Mouse (Mus musculus) ovary, postnatal 10 days (tissue): Measurements from ENCODE around the gene Wwox.
"Not testable (repeated sequence)": the region's sequence is repeated elsewhere in the genome, so short reads cannot be mapped to it uniquely, and the experiment has no call there.

ENCODE experiments used
- DNase-seq: peaks from one replicate; pipeline ENCODE4 v3.0.0; 2022; ENCODE audit warnings: low spot score

The Wwox gene

DNA sequence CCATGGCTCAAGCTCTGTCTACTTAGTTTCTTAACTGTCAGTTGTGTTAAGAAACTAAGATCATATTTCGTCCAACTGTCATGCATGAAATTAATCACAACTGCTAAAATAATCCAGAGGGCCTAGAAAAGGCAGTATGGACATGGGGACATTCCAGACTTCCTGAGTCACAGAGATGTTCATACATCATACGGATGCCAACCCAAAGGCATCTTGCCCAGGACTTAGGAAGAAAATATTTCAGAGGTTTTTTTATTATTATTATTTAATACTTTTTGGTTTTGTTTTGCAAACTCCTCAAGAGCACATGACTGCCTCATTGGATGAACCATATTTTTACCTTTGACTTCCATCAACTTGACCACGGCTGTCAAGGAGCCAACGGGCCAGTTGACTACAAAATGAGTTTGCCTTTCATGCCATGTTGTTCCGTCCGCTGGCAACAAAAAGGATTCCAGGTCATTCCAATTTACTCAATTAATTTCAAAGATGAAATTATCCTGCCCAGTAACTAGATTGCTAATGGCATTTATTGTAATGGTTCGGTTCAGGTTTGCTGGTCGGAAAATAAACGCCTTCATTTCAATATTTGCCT is 367.5 kb downstream of the Wwox start:
- no peak for DNase-seq

DNA sequence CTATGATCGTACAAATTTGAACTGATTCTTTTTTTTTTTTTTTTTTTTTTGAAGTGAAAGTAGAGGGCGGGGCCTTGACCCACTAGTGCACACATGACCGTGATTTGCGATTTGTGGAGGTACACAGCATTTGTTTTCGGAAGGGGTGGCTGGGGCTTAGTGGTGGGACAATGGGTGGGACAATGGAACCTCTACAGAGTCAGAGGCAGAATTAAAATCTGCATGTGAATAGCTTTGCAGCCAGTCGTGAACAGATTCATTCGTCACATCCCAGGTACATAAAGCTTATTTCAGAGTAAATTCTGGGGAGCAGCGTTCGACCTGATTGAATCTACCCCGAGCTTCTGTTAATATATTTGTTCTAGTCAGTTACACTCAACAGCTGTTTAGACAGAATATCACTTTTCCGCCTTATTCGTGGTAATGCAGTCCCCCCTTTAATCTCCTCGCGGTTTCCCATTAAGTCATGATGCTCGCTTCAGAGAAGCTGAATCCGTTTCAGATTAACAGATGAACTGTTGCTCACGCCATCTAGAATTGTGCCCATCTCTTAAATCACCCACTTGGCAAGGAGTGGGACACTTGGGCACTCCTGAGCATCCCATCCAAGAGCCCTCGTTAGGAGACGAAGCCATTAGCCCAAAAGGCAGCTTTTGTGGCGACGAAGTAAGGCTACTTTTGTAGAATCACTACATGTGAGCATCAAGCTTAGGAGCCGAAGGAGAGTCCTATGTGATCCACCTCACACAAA is 368.4 kb downstream of the Wwox start:
- DNase-seq = no peak

DNA sequence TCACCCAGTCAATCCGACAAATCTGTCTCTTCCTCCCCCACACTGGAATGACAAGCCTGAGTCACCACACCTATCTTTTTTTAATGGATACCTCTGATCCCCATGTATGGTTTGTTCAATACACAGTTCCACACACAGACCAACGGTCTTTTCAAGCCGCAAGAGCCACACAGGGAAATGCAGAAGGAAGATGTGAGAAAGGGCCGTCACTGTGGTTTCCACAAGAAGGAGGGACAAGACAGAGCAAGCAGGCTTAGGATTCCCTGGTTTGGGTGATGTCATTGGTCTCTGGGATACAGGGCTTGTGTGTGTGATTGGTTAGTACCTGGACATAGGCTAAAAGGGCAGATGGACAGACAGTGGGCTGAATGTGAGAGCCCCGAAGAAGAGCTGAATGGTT is 371.0 kb downstream of the Wwox start:
- no peak for DNase-seq

DNA sequence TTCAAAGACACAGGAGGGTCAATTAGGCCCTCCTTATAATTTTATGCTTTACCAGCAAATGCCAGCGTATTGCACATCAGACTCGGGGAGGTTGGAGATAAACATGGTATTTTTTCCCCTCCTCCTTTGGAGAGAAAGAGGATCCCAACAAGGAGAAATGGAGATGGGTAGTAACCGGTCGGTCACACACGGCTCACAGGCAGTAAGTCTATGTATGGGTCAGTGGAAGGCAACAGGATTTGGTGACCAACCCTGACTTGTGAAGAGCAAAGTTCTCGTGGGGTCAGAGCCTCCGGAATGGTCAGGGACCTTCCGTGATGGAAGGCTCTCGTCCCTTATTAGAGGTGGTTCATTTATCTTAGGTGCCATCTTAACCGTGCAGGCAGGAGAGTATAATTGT is 374.4 kb downstream of the Wwox start:
- no peak for DNase-seq

DNA sequence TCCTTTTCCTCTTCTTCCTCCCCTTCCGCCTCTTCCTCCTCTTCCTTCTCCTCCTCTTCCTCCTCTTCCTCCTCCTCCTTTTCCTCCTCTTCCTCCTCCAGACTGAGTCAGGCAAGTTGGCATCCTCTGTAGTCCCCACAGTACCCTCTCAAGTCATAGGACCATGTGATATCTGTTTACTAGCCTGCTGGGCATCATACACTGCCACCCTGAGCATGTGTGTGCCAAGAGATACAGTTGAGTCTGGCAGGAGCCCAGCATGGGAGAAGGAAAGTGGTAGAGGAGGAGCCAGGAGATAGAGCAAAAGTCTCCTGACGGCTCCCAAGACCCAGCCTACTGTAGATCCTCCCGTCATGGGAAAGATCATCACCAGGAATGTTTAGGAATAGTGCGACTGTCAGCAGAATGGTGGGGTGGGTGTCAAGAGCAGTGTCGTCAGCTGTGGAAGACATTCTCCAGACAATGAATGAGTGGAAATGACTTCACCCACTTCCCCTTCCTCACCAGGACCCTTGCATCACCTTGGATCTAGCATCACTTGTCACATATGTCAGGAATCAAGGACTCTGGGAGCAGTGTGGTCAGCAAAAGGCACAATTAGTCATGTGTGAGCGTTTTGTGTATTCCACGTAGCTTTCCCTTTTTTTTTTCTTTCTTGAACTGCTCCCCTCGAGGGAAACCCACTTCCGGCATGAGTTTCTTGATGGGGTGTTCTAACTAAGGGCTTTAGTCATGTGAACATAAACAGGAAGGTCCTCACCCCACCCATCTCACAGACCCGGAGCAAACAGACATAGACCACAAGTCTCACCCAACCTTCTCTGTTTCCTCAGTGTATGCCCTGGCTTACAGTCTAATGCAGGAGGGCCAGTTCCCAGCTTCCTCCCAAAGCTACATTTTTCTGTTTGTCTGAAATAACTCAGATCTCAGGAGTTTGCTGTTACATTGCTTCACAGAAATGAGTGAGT is 375.6 kb downstream of the Wwox start:
- no peak for DNase-seq

DNA sequence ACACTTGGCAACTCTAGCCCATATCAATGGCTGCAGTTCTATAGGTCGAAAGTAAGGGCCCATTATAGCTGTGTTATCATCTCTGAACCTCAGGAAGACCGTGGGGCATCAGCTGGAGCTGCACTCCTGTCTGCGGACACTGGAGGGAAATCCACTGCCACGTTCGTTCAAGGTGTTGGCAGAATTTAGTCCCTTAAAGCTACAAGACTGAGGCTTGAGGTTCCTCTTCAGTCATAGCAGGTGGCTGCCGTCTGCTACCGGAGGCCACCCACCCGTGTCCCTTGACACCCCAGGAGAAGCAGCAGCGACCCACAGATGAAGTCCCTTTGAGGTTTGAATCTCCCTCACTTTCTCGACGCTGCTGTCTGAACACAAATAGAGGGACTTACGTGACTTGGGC is 376.9 kb downstream of the Wwox start:
- no peak for DNase-seq

DNA sequence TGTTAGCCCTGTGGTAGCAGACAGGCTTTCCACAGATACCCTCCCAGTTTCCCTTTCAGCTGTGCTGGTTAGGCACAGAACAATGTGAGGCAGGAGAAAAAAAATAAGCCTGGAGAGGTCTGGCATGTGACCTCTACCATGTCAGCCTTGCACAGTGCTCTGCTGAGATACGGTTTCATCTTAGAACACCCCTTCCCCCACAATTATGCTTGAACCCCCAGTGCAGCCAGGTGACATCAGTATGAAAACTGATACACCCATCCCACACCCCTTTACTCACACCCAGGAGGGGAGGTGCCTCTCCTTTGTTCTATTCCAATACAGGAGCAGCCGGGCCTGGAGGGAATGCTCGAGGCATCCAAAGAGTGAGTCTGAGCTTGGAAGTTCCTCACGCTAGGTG is 377.5 kb downstream of the Wwox start:
- DNase-seq = no peak

DNA sequence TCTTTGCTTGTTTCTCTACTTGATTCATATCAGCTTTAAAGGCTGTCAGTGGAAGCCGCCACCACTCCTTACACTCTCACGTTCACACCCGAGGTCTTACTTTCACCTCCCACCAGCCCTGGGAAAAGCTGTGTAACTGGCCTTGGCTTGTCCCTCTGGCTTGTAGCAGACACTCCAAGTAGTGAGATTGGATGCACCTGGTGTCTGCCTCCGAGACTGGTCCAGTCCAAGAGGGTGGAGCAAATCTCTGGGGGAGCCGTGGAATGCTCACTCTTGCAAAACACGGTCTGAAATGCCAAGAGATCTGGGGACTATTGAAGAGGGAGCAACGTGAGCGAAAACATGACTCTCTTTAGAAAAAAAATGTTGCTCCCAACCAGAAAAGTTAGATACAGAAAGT is 382.1 kb downstream of the Wwox start:
- DNase-seq = peak; percentile 12

DNA sequence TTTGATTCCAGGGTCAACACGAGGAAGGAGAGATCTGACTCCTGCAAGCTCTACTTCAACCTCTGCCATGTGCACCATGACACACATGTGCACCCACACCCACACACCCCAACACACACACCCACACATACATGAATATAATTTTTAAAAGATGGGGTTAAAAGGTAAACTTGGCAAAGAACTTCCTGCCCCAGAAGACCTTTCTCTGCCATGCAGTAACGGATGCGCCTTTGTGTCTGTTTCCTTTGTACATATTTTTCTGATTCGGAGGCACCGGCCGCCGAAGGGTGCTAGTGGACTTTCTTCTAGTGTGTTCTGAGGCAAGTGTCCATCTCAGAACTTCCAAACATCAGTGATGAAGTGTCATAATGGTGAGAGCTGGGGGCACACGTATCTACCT is 386.0 kb downstream of the Wwox start:
- no peak for DNase-seq

DNA sequence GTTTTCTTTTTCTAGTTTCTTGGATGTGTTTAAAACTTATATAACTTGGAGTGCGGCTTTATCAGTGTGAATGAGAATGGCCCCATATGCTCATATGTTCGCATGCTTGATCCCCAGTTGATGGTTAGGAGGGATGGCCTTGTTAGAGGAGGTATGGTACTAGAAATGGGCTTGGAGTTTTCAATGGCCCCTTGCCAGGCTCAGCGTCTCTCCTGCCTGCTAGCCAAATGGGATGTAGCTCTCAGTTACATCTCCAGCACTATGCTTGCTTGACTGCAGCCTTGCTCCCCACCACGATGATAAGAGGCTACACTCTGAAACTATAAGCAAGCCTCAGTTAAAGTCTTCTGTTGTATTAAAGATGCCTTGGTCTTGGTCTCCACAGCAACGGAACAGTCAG is 387.5 kb downstream of the Wwox start:
- DNase-seq = no peak

DNA sequence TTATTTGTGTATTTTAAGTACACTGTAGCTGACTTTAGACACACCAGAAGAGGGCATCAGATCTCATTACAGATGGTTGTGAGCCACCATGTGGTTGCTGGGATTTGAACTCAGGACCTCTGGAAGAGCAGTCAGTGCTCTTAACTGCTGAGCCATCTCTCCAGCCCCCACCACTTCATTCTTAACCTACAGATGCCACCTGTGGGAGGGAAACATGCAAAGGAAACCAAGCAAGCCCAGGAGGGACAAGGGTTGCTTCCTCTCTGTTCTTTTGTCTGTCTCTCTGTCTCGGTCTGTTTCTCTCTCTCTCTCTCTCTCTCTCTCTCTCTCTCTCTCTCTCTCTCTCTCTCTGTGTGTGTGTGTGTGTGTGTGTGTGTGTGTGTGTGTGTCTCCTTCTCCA is 388.4 kb downstream of the Wwox start:
- DNase-seq = not testable (repeated sequence)

DNA sequence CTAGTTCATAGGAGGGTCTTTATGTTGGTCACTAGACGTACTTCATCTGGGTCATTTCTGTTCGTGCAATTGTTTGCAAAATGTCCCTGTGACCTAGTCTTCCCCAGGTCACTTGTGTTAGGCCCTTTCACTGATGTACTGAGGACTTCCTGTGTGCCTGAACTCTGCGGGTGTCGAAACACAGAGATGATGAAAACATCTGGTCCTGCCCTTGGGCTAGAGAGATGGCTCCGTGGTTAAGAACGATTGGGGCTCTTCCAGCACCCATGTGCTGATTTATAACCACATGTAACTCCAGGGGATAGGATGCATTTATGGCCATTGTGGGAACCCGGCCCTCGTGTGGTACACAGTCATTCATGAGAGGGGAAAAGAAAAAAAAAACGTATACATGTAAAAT is 392.1 kb downstream of the Wwox start:
- no peak for DNase-seq

DNA sequence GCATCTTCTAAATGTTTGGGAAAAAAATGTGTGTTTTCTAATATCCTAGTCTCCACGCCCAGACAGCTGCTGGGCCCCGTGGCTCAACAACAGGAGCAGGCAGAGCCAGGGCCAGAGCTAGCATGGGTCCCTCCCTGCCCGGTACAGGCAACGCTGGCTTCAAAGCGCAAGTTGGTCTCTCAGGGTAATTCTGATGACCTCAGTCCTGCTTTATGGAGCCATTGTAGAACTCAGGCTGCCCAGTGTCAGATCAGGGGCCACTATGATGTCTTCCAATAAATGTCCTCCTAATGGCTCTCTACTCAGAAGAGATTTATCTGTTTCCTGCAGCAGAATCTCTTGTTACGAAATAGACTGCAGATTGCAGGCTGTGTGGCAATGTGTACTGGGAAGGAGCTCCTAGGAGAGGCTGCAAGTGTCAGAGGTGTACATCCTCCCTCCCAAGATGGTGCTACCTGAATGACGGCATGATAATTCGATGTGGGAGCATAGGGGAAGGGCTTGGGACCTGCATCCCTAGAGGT is 392.9 kb downstream of the Wwox start:
- DNase-seq = no peak

DNA sequence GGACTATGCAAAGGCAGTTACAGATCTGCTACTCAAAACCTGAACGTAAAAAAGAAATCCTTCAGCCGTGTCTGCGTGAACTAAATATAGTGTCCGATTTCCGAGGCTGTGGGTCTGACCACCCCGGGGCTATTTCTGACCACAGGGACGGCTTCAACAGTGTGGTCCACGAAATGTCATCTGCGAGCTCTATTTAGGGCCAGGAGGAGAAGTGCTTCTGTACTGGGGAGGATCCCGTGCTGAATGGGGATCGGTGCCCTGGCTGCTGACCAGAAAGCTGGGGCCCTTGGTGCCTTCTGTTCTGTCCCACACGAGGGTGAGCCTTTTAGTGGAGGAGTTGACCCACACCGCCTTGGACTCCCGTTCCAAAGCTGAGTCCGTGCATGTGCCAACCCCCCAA is 395.3 kb downstream of the Wwox start:
- no peak for DNase-seq

DNA sequence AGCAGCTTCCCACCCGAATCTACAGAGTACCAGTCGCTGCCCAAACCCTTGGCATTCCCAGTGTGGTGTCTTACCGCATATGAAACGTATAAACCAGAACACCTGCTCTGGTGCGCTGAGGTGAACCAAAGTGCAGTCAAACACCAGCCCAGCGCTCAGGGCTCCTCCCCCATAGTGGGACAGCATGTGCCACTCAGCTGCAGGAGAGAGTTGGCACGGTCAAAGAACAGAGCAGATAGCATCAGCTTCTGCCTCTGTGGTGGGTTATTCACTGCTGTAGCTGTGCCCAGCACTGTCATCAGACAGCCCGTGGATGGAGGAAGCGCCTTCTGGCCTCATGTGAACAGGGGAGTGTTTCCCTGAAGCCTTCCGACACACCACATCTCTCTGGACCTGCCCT is 400.5 kb downstream of the Wwox start:
- DNase-seq = no peak

DNA sequence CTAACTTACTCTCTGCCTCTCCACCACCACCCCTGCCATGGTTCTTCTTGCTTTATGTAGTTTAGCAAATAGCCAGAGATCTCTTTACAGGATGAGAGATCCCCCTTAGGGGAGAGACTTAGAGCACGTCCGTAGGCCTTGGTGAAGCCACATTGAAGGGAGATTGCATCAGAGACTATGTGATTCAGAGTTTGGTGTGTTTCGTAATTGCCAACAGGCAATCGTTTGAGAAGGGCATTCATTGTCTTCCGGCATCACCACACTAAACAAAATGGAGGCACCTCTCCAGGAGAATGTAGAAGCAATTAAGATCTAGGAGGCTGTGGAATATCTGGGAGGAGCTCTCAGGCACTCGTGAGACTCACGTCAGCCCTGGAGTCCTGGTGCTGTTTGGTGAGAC is 408.2 kb downstream of the Wwox start:
- no peak for DNase-seq

DNA sequence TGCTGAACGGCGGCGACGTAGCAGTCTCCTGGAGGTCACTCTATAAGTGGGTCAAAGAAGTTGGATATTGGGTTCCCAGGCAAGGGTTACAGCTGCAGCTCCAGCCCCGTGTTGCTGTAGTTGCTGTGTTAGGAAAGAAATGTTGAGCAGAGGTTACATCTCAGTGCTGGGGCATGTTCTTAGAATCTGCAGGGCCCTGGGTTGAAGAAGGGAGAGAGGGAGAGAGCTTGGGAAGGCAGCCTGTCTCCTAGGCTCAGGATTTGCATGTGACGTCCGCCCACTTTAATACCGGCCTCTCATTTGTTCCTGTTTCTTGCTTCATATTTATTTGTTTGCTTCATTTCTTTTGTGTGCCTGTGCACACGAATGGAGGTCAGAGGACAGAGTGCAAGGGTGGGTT is 410.0 kb downstream of the Wwox start:
- DNase-seq = no peak

DNA sequence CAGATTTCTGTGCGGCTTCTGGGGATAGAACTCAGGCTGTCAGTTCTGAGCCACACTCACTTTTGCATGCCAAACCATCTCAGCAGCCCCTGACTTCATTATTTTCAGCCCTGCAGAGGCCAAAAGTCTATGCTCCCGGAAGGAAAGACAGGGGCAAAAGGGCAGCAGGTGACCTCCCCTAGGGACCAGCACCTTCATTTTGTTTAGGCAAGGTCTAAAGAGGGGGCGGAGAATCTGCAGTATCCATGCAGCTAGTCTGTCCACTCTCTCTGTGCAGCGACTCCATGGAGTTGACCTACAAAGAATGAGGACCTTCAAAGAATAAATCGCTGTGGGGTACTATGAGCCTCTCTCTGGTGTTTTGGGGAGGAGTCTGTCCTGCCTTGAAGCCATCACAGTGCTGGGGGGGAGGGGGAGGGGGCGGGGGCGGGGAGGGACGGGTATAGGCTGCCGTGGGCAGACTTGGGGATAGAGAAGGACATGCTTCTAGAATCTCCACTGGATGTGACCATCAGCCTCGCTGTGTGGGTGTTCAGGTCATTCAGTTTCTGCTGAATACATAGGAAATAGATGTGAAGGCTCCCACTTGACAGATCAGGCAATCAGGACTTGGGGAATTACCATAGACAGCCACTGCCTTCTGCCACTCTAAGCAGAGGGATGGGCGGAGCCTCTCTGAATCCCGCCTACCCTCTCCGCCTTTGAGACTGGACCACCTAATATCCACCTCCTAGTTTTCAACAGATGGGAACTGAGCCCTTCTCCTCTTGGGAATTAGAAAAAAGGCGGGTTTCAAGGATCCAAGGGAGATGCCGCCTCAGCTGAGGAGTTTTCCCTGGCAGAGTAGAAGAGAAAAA is 410.8 kb downstream of the Wwox start:
- no peak for DNase-seq

DNA sequence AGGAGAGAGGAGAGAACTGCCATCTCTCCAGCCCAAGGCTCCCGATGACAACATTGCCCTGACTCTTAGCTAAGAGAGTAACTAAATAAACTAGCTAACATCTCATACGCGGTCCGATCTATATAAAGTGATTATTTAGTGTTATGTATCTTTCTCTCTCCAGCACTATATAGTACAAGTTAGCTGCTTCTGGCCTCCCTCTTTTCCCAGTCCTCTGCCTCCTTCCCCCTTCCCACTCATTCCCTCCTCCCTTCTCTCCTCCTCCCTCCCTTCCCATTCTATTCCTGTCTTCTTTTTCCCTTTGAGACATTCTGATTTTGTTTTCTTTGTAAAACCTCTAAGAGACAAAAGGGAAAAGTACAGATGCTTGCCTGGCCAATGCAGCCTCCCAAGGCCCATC is 414.3 kb downstream of the Wwox start:
- no peak for DNase-seq

DNA sequence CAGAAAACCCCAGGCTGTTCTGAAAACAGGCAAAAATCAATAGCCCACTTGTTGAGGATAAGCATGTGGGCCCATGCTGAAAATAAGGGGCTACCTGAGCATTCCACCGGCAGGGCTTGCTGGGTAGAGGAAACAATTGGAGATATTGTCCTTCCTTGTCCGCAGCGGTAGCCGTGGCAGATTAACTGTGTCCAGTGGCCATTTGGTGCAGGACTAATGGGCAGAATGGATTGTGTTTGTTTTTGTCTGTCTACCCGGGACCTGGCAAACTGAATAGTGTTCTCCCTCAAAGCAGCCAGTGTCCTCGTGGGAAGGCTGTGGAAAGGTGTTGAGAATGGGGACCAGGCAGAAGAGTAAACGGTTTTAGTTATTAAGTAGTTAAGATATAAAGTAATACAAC is 416.4 kb downstream of the Wwox start:
- no peak for DNase-seq

DNA sequence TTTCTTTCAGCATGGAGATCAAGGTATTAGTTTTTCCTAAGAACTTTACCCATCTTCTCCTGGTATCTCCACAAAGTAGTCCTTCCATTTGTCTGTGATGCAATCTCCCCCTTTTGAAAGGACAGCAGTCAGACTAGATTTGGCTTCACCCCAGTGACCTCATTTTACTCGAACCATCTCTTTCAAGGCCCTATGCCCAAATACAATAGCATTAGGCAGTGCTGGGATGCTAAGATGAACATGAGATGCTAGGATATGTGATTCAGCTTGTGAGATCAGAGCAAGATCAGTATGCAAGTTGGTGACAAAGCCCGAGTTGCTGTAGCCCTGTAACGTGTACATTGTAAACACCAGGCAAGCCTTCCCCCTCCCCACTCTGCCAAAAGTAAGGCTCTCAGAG is 426.5 kb downstream of the Wwox start:
- no peak for DNase-seq

DNA sequence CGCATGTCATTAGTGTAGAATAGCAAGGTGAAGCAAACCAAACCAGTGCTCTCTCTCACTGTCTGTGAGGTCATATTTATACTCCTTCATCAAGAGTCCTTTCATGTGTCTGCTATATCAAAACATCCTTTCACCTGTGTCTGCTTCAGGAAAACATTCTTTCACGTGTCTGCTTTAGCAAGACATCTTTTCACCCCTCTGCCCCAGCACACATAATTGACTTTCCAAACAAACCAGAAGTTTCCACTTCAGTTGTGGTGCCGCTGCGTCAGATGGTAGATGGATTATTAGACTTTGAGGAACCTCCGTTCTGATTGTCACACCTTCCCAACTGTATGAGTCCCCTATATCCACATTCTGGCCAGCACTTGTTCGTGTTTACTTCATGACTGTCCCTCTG is 429.9 kb downstream of the Wwox start:
- DNase-seq = no peak
